Mouse (Mus musculus): Measurements from ENCODE around the gene Dnah9. TPM values are rescaled to one million over a fixed set of nuclear protein-coding genes. Genes with fewer than 3 reads are reported as not detected.

The Dnah9 gene
- total RNA-seq, 1 experiment, result 0.09 TPM

DNA sequence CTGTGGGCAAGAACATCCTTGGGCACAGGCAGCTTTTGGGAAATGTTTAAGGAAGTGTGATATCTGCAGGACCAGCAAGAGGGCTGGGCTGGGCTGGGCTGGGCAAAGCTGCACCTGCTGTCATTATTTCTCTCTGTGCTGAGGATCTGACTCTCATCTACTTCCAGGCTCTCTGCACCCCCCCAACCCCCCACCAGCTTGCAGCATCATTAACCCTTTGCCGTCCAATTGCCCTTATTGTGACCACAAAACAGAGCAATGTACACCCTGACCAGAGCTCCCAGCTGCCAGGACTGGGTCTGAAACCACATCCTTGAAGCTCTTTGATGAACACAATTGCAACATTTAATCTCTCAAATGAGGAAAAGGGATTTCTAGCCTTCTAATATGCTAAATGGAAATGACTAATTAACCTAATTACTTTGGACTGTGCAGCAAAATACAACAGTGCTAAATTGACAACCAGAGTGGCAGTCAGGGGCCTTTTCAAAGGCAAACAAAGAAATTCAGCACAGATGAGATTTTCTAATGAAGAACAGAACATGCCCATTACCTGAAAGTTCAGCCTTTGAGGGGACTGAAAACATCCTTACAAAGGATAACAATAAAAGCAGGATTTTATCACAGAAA, 291.1 kb downstream of the Dnah9 start:
- no peak overlapping the region for H3K9ac ChIP-seq (ENCODE audit: insufficient read depth, low read depth, low read length, poor library complexity, severe bottlenecking)

DNA sequence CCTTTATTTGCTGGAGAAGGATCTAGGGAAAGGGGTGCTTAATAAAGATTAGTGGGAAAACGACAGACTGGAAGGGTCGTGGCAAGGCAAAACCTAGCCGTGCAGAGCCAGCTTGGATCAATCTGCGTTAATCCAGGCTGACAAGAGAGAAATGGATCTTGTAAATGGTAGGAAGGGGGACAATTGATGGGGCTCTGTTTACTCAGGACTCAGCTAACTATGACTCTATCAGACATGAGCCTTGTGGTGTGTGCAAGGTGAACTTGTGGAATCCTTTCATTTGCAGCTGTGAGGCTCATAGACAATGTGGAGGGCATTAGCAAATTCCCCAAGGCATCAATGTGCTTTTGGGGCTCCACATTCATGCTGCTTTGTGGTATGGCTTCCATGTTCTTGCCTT, 306.9 kb downstream of the Dnah9 start:
- Histone ChIP-seq H3K4me3 (ENCODE audit: insufficient read depth in 1 of 2, low read depth in 1 of 2, low read length in 2 of 2, poor library complexity in 1 of 2, severe bottlenecking in 1 of 2) (no peak overlapping the region), H3K4me1 (ENCODE audit: control insufficient read depth in 2 of 2, insufficient read depth in 2 of 2, low read length in 2 of 2, poor library complexity in 1 of 2) (no peaks in the 10 kb centered on the region), H3K27ac (ENCODE audit: insufficient read depth, low read depth, low read length, poor library complexity, severe bottlenecking) (no peak overlapping the region), H3K36me3 (ENCODE audit: control insufficient read depth, insufficient read depth, low read length, poor library complexity, severe bottlenecking) (no peaks in the 10 kb centered on the region), H3K9ac (ENCODE audit: insufficient read depth, low read depth, low read length, poor library complexity, severe bottlenecking) (no peak overlapping the region), H3K9me3 (ENCODE audit: control insufficient read depth, insufficient read depth, low read depth, low read length) (no peaks in the 10 kb centered on the region)
- TF ChIP-seq MAFK (IDR thresholded peaks at IDR 0.05; ENCODE audit: insufficient read depth, low read depth, low read length) (no peak), ZNF384 (IDR thresholded peaks at IDR 0.05; ENCODE audit: low read depth, low read length) (no peak), CHD2 (IDR thresholded peaks at IDR 0.05; ENCODE audit: low read depth, low read length) (no peak), ZC3H11A (IDR thresholded peaks at IDR 0.05; ENCODE audit: borderline replicate concordance, low read depth, low read length) (no peak), HCFC1 (IDR thresholded peaks at IDR 0.05; ENCODE audit: borderline replicate concordance, insufficient read depth, low read length) (no peak)
- DNase-seq (ENCODE audit: low read depth, low spot score), result no peak
- in situ Hi-C loops (cut with MboI; ENCODE audit: low sequenced_read_pairs in 2 of 2, unreplicated experiment in 2 of 2), result no loop called here

More for the DNA sequence above, 291.1 kb downstream of the Dnah9 start:
- no peaks in the 10 kb centered on the region for H3K4me1 ChIP-seq (ENCODE audit: control insufficient read depth in 2 of 2, insufficient read depth in 2 of 2, low read length in 2 of 2, poor library complexity in 1 of 2)
- in situ Hi-C loops (cut with MboI; ENCODE audit: low sequenced_read_pairs in 2 of 2, unreplicated experiment in 2 of 2), result no loop called here
- TF ChIP-seq ZNF384 (IDR thresholded peaks at IDR 0.05; ENCODE audit: low read depth, low read length), result no peak
- H3K9me3 ChIP-seq (ENCODE audit: control insufficient read depth, insufficient read depth, low read depth, low read length), result no peaks in the 10 kb centered on the region
- H3K36me3 ChIP-seq (ENCODE audit: control insufficient read depth, insufficient read depth, low read length, poor library complexity, severe bottlenecking), result no peaks in the 10 kb centered on the region
- no peak for DNase-seq (ENCODE audit: low read depth, low spot score)
- H3K4me3 ChIP-seq (ENCODE audit: insufficient read depth in 1 of 2, low read depth in 1 of 2, low read length in 2 of 2, poor library complexity in 1 of 2, severe bottlenecking in 1 of 2), result no peak overlapping the region
- no peak overlapping the region for H3K27ac ChIP-seq (ENCODE audit: insufficient read depth, low read depth, low read length, poor library complexity, severe bottlenecking)

DNA sequence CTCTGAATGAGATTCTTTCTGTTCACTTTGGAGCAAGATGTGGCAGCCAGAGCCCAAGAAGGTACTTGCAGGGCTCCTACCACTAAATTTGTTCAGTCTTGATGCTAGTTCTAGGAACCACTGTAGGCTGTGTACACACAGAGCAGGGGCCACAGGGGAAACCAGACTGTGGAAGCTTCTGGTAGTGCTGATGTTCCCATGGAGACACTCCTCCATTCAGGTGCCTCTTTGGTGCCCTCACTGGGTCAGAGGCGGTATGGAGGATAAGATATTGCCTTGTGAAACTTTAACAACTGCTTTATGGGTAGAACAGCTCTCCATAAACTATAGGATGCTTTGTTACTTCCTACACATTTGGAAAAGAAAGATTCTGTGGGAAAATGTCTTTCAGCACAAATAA, 316.3 kb downstream of the Dnah9 start:
- Histone ChIP-seq H3K9me3 (ENCODE audit: control insufficient read depth, insufficient read depth, low read depth, low read length) (no peaks in the 10 kb centered on the region), H3K9ac (ENCODE audit: insufficient read depth, low read depth, low read length, poor library complexity, severe bottlenecking) (no peak overlapping the region), H3K4me1 (ENCODE audit: control insufficient read depth in 2 of 2, insufficient read depth in 2 of 2, low read length in 2 of 2, poor library complexity in 1 of 2) (no peaks in the 10 kb centered on the region), H3K27ac (ENCODE audit: insufficient read depth, low read depth, low read length, poor library complexity, severe bottlenecking) (no peak overlapping the region), H3K36me3 (ENCODE audit: control insufficient read depth, insufficient read depth, low read length, poor library complexity, severe bottlenecking) (no peaks in the 10 kb centered on the region), H3K4me3 (ENCODE audit: insufficient read depth in 1 of 2, low read depth in 1 of 2, low read length in 2 of 2, poor library complexity in 1 of 2, severe bottlenecking in 1 of 2) (no peak overlapping the region)
- no peak for TF ChIP-seq HCFC1 (IDR thresholded peaks at IDR 0.05; ENCODE audit: borderline replicate concordance, insufficient read depth, low read length)
- TF ChIP-seq CHD2 (IDR thresholded peaks at IDR 0.05; ENCODE audit: low read depth, low read length), result no peak
- no peak for TF ChIP-seq ZC3H11A (IDR thresholded peaks at IDR 0.05; ENCODE audit: borderline replicate concordance, low read depth, low read length)
- TF ChIP-seq ZNF384 (IDR thresholded peaks at IDR 0.05; ENCODE audit: low read depth, low read length), result no peak
- TF ChIP-seq MAFK (IDR thresholded peaks at IDR 0.05; ENCODE audit: insufficient read depth, low read depth, low read length), result no peak
- DNase-seq (ENCODE audit: low read depth, low spot score), result peak; percentile 27
- in situ Hi-C loops (cut with MboI; ENCODE audit: low sequenced_read_pairs in 2 of 2, unreplicated experiment in 2 of 2), result no loop called here

DNA sequence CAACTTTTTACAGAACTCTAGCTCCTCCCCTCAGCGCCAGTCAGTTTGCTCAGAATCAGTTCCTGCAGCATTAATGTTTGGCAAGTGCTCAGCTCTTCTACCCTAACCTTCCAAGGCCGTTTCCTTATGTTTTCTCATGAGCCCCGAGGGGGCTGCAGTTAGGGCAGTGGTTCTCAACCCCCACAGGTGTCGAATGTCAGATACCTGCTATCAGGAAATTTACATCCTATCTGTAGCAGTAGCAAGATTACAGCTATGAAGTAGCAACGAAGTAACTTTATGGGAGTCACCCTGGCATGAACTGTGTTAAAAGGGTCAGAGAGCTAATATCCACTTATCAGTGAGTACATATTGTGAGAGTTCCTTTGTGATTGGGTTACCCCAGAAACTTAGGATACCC, 321.9 kb downstream of the Dnah9 start:
- DNase-seq (ENCODE audit: low read depth, low spot score), result no peak
- Histone ChIP-seq H3K4me3 (ENCODE audit: insufficient read depth in 1 of 2, low read depth in 1 of 2, low read length in 2 of 2, poor library complexity in 1 of 2, severe bottlenecking in 1 of 2) (no peak overlapping the region), H3K36me3 (ENCODE audit: control insufficient read depth, insufficient read depth, low read length, poor library complexity, severe bottlenecking) (no peaks in the 10 kb centered on the region), H3K4me1 (ENCODE audit: control insufficient read depth in 2 of 2, insufficient read depth in 2 of 2, low read length in 2 of 2, poor library complexity in 1 of 2) (no peaks in the 10 kb centered on the region), H3K9ac (ENCODE audit: insufficient read depth, low read depth, low read length, poor library complexity, severe bottlenecking) (no peak overlapping the region), H3K9me3 (ENCODE audit: control insufficient read depth, insufficient read depth, low read depth, low read length) (no peaks in the 10 kb centered on the region), H3K27ac (ENCODE audit: insufficient read depth, low read depth, low read length, poor library complexity, severe bottlenecking) (no peak overlapping the region)
- in situ Hi-C loops (cut with MboI; ENCODE audit: low sequenced_read_pairs in 2 of 2, unreplicated experiment in 2 of 2), result no loop called here
- TF ChIP-seq HCFC1 (IDR thresholded peaks at IDR 0.05; ENCODE audit: borderline replicate concordance, insufficient read depth, low read length) (no peak), ZNF384 (IDR thresholded peaks at IDR 0.05; ENCODE audit: low read depth, low read length) (no peak), ZC3H11A (IDR thresholded peaks at IDR 0.05; ENCODE audit: borderline replicate concordance, low read depth, low read length) (no peak), CHD2 (IDR thresholded peaks at IDR 0.05; ENCODE audit: low read depth, low read length) (no peak), MAFK (IDR thresholded peaks at IDR 0.05; ENCODE audit: insufficient read depth, low read depth, low read length) (no peak)

DNA sequence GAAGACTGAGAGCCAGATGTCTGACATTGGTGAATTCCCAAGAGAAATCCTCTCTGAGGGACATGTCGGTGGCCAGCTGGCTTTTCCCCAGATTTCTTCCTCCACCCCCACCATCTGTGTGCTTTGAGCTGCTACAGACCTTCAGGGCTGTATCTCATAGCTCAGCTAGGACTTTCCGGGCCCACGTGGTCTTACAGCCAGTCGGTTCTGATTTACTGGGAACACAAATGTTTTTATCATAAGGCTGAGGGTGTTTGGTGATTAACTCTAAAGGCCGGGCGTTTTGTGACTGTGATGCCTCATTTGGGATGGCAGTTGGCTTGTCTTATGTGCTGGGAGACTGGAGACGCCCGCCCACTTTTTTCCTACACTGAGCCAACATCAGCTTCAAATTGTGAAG, 329.4 kb downstream of the Dnah9 start:
- in situ Hi-C loops (cut with MboI; ENCODE audit: low sequenced_read_pairs in 2 of 2, unreplicated experiment in 2 of 2), result no loop called here
- TF ChIP-seq MAFK (IDR thresholded peaks at IDR 0.05; ENCODE audit: insufficient read depth, low read depth, low read length), result no peak
- TF ChIP-seq HCFC1 (IDR thresholded peaks at IDR 0.05; ENCODE audit: borderline replicate concordance, insufficient read depth, low read length), result no peak
- no peak for TF ChIP-seq ZNF384 (IDR thresholded peaks at IDR 0.05; ENCODE audit: low read depth, low read length)
- no peak for TF ChIP-seq ZC3H11A (IDR thresholded peaks at IDR 0.05; ENCODE audit: borderline replicate concordance, low read depth, low read length)
- TF ChIP-seq CHD2 (IDR thresholded peaks at IDR 0.05; ENCODE audit: low read depth, low read length), result no peak

More for the DNA sequence above, 329.4 kb downstream of the Dnah9 start:
- H3K4me1 ChIP-seq (ENCODE audit: control insufficient read depth in 2 of 2, insufficient read depth in 2 of 2, low read length in 2 of 2, poor library complexity in 1 of 2), result no peaks in the 10 kb centered on the region
- no peaks in the 10 kb centered on the region for H3K9me3 ChIP-seq (ENCODE audit: control insufficient read depth, insufficient read depth, low read depth, low read length)
- H3K9ac ChIP-seq (ENCODE audit: insufficient read depth, low read depth, low read length, poor library complexity, severe bottlenecking), result no peak overlapping the region
- H3K36me3 ChIP-seq (ENCODE audit: control insufficient read depth, insufficient read depth, low read length, poor library complexity, severe bottlenecking), result no peaks in the 10 kb centered on the region
- H3K27ac ChIP-seq (ENCODE audit: insufficient read depth, low read depth, low read length, poor library complexity, severe bottlenecking), result no peak overlapping the region
- no peak overlapping the region for H3K4me3 ChIP-seq (ENCODE audit: insufficient read depth in 1 of 2, low read depth in 1 of 2, low read length in 2 of 2, poor library complexity in 1 of 2, severe bottlenecking in 1 of 2)
- no peak for DNase-seq (ENCODE audit: low read depth, low spot score)

Data from ES-E14 (cell line).